Mouse (Mus musculus) G1E-ER4 (cell line): Measurements from ENCODE around the gene Nkx6-2. TPM values are rescaled to one million over a fixed set of nuclear protein-coding genes. Genes with fewer than 3 reads are reported as not detected.

Experiments
- GATA1 ChIP-seq: IDR thresholded peaks from one replicate; pipeline ENCODE4 v1.8.0; 2012; ENCODE audit warnings: low read length, inconsistent platforms
- polyA plus RNA-seq: library from polyadenylated mRNA; stranded (reverse); fragments of >175 nt; gene quantifications from 2 replicates; pipeline ENCODE4 v1.2.3, GENCODE M21; 2012

The Nkx6-2 gene
- polyA plus RNA-seq, 1 experiment = not detected

GRCm38 (mm10) chr7:139544706-139545625 is 37.6 kb downstream of the Nkx6-2 start:
- TF ChIP-seq GATA1 = no peak

DNA sequence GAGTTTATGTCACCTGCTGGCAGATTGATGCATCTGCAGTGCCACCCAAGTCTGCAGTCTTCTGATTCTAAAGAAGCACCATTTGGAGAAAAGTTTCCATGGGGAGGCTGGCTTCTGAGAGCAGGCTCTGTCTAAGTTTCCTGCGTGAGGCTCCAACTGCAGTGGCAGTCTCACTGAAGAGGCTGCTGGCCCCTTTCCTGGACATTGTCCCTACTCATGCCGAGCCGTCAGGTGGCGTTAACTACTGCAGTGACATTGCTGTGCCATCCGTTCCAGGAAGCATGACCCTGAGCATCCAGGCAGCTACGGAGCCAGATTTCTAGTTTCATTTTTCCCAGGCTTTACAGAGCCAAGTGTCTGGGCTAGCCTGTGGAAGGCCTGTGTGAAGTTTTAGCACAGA is 41.2 kb downstream of the Nkx6-2 start:
- TF ChIP-seq GATA1 = no peak

GRCm38 (mm10) chr7:139540601-139541000 is 42.0 kb downstream of the Nkx6-2 start:
- no peak for TF ChIP-seq GATA1

DNA sequence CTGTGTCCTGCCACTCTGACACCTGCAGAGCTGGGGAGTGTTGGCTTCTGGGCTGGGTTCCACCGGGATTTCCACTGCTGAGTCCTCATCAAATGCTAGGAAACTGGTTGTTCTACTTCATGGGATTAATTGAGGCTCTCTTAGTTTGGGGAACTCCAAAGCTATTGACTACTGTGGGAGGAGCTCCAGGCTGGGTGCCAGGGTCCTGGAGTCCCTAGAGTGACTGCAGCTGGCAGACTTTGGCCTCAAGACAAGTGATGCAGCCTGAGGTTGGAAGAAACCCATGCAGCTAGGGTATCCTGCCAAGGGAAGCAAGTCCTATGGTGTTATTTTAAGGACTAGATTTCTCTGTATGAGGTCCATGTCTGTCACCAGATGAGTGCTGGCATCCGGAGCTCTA is 44.1 kb downstream of the Nkx6-2 start:
- TF ChIP-seq GATA1 = no peak

GRCm38 (mm10) chr7:139537831-139538230 is 44.8 kb downstream of the Nkx6-2 start:
- no peak for TF ChIP-seq GATA1

DNA sequence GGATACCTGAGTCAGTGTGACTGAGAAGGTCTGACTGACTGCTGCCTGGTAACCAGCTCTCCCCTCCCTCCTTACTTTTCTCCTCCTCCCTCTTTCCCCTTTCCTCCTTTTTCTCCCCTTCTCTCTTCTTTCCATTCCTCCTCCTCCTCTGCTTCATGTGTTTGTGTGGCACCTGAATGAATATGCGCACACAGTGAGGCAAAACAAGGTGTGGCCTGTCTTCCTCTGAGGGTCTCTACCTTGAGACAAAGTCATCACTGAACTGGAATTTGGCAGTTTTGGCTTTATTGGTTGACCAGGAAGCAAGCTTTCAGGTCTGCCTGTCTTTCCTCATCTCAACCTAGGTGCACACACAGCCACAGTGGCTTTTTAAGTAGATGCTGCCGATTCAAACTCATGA is 45.8 kb downstream of the Nkx6-2 start:
- TF ChIP-seq GATA1 = no peak

- TF ChIP-seq GATA1 = no peak
These were observed 46.3 kb downstream of the Nkx6-2 start for GRCm38 (mm10) chr7:139536331-139536730.

- TF ChIP-seq GATA1 = no peak
These were observed 51.2 kb downstream of the Nkx6-2 start for GRCm38 (mm10) chr7:139531428-139531801.

DNA sequence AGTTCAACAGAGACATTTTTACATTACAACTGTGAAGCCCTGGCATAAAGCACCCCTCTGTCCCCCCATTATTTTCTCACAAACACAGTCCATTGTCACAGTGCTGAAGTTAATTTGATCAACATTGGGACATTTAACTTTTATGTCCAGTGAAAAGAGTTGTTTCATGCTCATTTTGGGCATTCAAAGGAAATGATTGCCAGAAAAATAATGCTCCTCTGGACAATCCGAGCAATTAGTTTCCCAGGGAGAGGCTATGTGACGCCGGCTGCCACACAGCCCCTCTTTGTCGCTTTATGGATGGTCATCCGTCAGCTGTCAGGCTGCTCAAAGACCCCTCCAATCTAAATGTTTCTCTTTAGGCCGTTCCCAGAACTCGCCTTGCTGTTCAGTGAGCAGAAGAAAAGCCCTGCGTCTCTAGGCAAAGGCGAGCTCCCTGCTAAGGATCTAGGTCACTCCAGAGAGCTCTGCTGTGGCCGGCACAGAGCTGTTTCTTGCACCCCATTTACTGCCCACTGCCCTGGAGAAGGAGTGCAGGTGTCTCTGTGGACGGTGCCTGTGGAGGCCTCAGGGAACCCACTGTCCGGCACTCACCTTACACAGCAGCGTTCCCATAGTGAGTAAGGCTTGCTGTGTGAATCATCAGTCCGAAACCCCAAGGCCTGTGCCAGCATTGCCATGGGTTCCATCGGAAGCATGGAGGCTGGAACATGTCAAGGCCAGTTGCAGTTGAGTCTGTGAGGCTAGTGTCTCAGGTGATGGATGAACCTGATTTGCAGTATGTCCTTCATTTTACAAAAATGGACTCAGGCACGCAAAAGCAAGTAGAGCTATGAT is 51.8 kb downstream of the Nkx6-2 start:
- no peak for TF ChIP-seq GATA1

Other genes with a start within 250 kb of the Nkx6-2 start
- gene Inpp5a, start 193.7 kb downstream of the Nkx6-2 start, polyA plus RNA-seq = not detected in 2 replicates
- gene Cfap46, start 101.0 kb upstream of the Nkx6-2 start, polyA plus RNA-seq = not detected in 2 replicates